Mouse (Mus musculus) heart, adult 18-20 months (tissue): Measurements from ENCODE around the gene Ift172. TPM values are rescaled to one million over a fixed set of nuclear protein-coding genes. Genes with fewer than 3 reads are reported as not detected.
"Not testable (repeated sequence)": the region's sequence is repeated elsewhere in the genome, so short reads cannot be mapped to it uniquely, and the experiment has no call there.

Experiments used
- DNase-seq, 2 experiments: peaks; one replicate each; pipeline ENCODE4 v3.0.0; 2021 to 2022; ENCODE audit warnings: mixed read lengths in 1 of 2
- total RNA-seq, 2 experiments: library from RNA; stranded (reverse); gene quantifications; 2 replicates each; pipeline ENCODE4 v1.2.3; 2021

Gene Ift172
- total RNA-seq, 2 experiments from 2014 or later, result 37.3 to 44.5 TPM

- DNase-seq, result no peak
Measured at GRCm38 (mm10) chr5:31218294-31218693, 72.6 kb downstream of the Ift172 start.

- not testable (repeated sequence) for DNase-seq
Measured at GRCm38 (mm10) chr5:31216554-31216953, 74.4 kb downstream of the Ift172 start.

GRCm38 (mm10) chr5:31204421-31204820, 86.5 kb downstream of the Ift172 start:
- DNase-seq, result no peak

- no peak for DNase-seq
Measured at GRCm38 (mm10) chr5:31203866-31204265, 87.0 kb downstream of the Ift172 start.

Other genes starting within 250 kb of the Ift172 start
- gene Atraid, start 242.8 kb downstream of the Ift172 start, total RNA-seq, result 10 to 100 TPM; 47.6 to 52.2 TPM
- gene Slc5a6, start 242.2 kb downstream of the Ift172 start, total RNA-seq, result 10 to 100 TPM; 12.4 to 13.5 TPM
- 10 to 100 TPM; 12.9 to 15.3 TPM for gene Cad, start 236.3 kb downstream of the Ift172 start, total RNA-seq
- not detected for gene Dnajc5g, start 184.8 kb downstream of the Ift172 start, total RNA-seq
- gene Slc30a3, start 182.9 kb downstream of the Ift172 start, total RNA-seq, result not detected
- 100 to 1,000 TPM; 344 to 355 TPM for gene Trim54, start 174.4 kb downstream of the Ift172 start, total RNA-seq
- gene Ucn, start 152.3 kb downstream of the Ift172 start, total RNA-seq, result not detected
- gene Mpv17, start 136.9 kb downstream of the Ift172 start, total RNA-seq, result 10 to 100 TPM; 43.4 to 49.2 TPM
- 1 to 10 TPM in 1 of 2 experiments, under 1 TPM in 1; 0.10 to 1.8 TPM for gene Gm29609, start 111.2 kb downstream of the Ift172 start, total RNA-seq
- gene Gtf3c2, start 111.0 kb downstream of the Ift172 start, total RNA-seq, result 10 to 100 TPM; 19.7 to 28.5 TPM
- gene Snx17, start 97.9 kb downstream of the Ift172 start, total RNA-seq, result 10 to 100 TPM; 58.4 to 64.5 TPM
- 10 to 100 TPM; 41.1 to 58.1 TPM for gene Eif2b4, start 97.7 kb downstream of the Ift172 start, total RNA-seq
- gene Zfp513, start 88.8 kb downstream of the Ift172 start, total RNA-seq, result 1 to 10 TPM; 7.6 to 8.5 TPM
- gene Ppm1g, start 70.4 kb downstream of the Ift172 start, total RNA-seq, result 10 to 100 TPM; 55.1 to 62.9 TPM
- gene Nrbp1, start 50.3 kb downstream of the Ift172 start, total RNA-seq, result 10 to 100 TPM; 74.5 to 78.3 TPM
- not detected for gene Gm9970, start 49.9 kb downstream of the Ift172 start, total RNA-seq
- gene Krtcap3, start 39.4 kb downstream of the Ift172 start, total RNA-seq, result 1 to 10 TPM in 1 of 2 experiments, under 1 TPM in 1; 0.82 to 1.4 TPM
- gene Fndc4, start 5.0 kb upstream of the Ift172 start, total RNA-seq, result 1 to 10 TPM; 4.2 to 4.3 TPM
- gene Gckr, start 6.3 kb upstream of the Ift172 start, total RNA-seq, result not detected
- gene Zfp512, start 161.3 kb upstream of the Ift172 start, total RNA-seq, result 10 to 100 TPM; 22.9 to 23.1 TPM
- gene 4930548H24Rik, start 194.6 kb upstream of the Ift172 start, total RNA-seq, result not detected
- 10 to 100 TPM; 25.4 to 26.0 TPM for gene Gpn1, start 203.6 kb upstream of the Ift172 start, total RNA-seq
- gene Slc4a1ap, start 235.9 kb upstream of the Ift172 start, total RNA-seq, result 10 to 100 TPM; 20.8 to 21.7 TPM
- 10 to 100 TPM; 13.0 to 13.9 TPM for gene Supt7l, start 236.7 kb upstream of the Ift172 start, total RNA-seq